Mouse (Mus musculus) testis, adult 2 months (tissue): ENCODE measurements around the gene Ubxn10. TPM values are rescaled to one million over a fixed set of nuclear protein-coding genes. Genes with fewer than 3 reads are reported as not detected.

Source experiments
- H3K27ac ChIP-seq: fragments of 200-500 bp; 2 replicates; pipeline ENCODE4 v1.5.1; 2012; ENCODE audit warnings: low read depth, low read length; ENCODE audit not compliant: control insufficient read depth, insufficient read depth
- H3K27me3 ChIP-seq: fragments of 200-500 bp; 2 replicates; pipeline ENCODE4 v1.6.1; 2012; ENCODE audit warnings: mild to moderate bottlenecking, low read length, moderate library complexity; ENCODE audit not compliant: control insufficient read depth, insufficient read depth
- H3K36me3 ChIP-seq: fragments of 200-500 bp; 2 replicates; pipeline ENCODE4 v1.6.1; 2012; ENCODE audit warnings: mild to moderate bottlenecking, low read length; ENCODE audit not compliant: control insufficient read depth, insufficient read depth
- H3K4me1 ChIP-seq: fragments of 200-500 bp; 2 replicates; pipeline ENCODE4 v1.6.1; 2012; ENCODE audit warnings: low read length; ENCODE audit not compliant: control insufficient read depth, insufficient read depth
- H3K4me3 ChIP-seq: fragments of 200-500 bp; 2 replicates; pipeline ENCODE4 v1.5.1; 2012; ENCODE audit warnings: low read depth, mild to moderate bottlenecking, low read length, moderate library complexity, mixed read lengths; ENCODE audit not compliant: control insufficient read depth
- CTCF ChIP-seq: fragments of 200-500 bp; IDR thresholded peaks from 2 replicates; pipeline ENCODE4 v1.5.1; 2012; ENCODE audit warnings: low read depth, mild to moderate bottlenecking, inconsistent platforms, low read length, moderate library complexity; ENCODE audit not compliant: control insufficient read depth, insufficient read depth, insufficient replicate concordance
- POLR2A ChIP-seq: fragments of 200-500 bp; IDR thresholded peaks from 2 replicates; pipeline ENCODE4 v1.6.1; 2012; ENCODE audit warnings: low read depth, mild to moderate bottlenecking, inconsistent platforms, low read length, moderate library complexity; ENCODE audit not compliant: control insufficient read depth
- polyA plus RNA-seq: library from polyadenylated mRNA; depleted of rRNA; stranded (reverse); fragments of >200 nt; gene quantifications from 2 replicates; pipeline ENCODE4 v1.2.3, GENCODE M21; 2012; rRNA removed

Gene Ubxn10
- polyA plus RNA-seq, 1 experiment = 371 TPM

- H3K36me3 ChIP-seq = no peaks in the 10 kb centered on the region
- H3K27me3 ChIP-seq = no peaks in the 10 kb centered on the region
- no peak overlapping the region for H3K27ac ChIP-seq
- H3K4me3 ChIP-seq = no peak overlapping the region
- no peak for TF ChIP-seq CTCF
- TF ChIP-seq POLR2A = no peak
- H3K4me1 ChIP-seq = peaks cover 6% of the 10 kb centered on the region
These were observed 76.9 kb downstream of the Ubxn10 start for GRCm38 (mm10) chr4:138659936-138660602.

Other genes with a start within 250 kb of the Ubxn10 start
- 24.8 and 30.2 TPM in 2 replicates for gene Vwa5b1, start 101.3 kb downstream of the Ubxn10 start, polyA plus RNA-seq
- gene Pla2g2c, start 12.4 kb downstream of the Ubxn10 start, polyA plus RNA-seq = 148 and 161 TPM in 2 replicates
- not detected in 2 replicates for gene Pla2g2f, start 20.5 kb upstream of the Ubxn10 start, polyA plus RNA-seq
- gene Pla2g2d, start 38.6 kb upstream of the Ubxn10 start, polyA plus RNA-seq = 0.36 and 0.38 TPM in 2 replicates
- gene Pla2g5, start 126.3 kb upstream of the Ubxn10 start, polyA plus RNA-seq = 10.3 and 14.3 TPM in 2 replicates
- not detected in 2 replicates for gene Gm13030, start 136.8 kb upstream of the Ubxn10 start, polyA plus RNA-seq
- 0.19 TPM in 1 of 2 replicates, not detected in the other for gene Pla2g2e, start 140.8 kb upstream of the Ubxn10 start, polyA plus RNA-seq
- gene Otud3, start 176.8 kb upstream of the Ubxn10 start, polyA plus RNA-seq = 74.6 and 80.0 TPM in 2 replicates
- 0.46 TPM in 1 of 2 replicates, not detected in the other for gene Rnf186, start 229.9 kb upstream of the Ubxn10 start, polyA plus RNA-seq
- gene Tmco4, start 235.7 kb upstream of the Ubxn10 start, polyA plus RNA-seq = 3.3 and 3.4 TPM in 2 replicates